Mouse (Mus musculus) A20 (cell line): ENCODE measurements at regions not wholly inside any gene's neighbourhood (a gene's known extent, or its start where the extent isn't known, plus 50 kb on each side); places are given as distances from the start of the nearest gene placed in this dataset.
A peak's percentile ranks its signal among the peaks of the same experiment; 100 is the strongest.
"Not testable (repeated sequence)": the region's sequence is repeated elsewhere in the genome, so short reads cannot be mapped to it uniquely, and the experiment has no call there.

Experiments
- DNase-seq: peaks from one replicate; pipeline ENCODE4 v3.0.0-alpha.2; 2011; ENCODE audit warnings: low read depth, low spot score

DNA sequence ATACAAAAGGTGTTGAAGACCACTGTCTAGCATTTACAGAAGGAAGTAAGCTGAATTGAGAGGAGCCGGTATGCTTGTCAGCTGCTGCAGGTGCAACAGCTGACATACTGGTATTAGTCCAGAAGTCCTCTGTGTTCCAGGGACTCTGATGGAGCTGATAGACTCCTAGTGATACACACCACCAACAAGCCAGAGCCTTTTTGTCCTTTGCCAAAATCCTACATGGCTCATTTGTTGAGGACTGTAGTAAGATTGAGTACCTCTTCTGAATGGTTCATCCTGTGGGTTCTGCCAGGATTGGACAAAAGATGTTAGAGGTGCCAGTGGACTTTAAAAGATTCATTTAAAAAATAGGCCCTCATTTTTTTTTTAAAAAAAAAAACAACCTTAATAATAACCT is 129.4 kb upstream of the Tmem185a start:
- no peak for DNase-seq

DNA sequence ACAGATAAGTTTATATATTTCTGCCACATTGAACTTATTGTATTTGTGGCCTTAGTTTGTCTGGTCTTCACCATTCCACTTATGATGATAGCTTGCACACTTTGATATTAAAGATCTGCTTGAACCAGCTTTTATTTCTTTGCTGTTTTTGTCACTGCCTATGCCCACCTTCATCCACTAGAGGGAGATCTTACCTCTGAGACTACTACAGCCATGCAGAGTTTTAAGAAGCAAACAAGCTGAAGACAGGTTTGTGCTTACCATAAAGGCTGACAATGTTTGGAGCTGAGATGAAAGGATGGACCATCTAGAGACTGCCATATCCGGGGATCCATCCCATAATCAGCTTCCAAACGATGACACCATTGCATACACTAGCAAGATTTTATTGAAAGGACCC is 105.4 kb upstream of the Tmem185a start:
- DNase-seq, result peak; percentile 22

DNA sequence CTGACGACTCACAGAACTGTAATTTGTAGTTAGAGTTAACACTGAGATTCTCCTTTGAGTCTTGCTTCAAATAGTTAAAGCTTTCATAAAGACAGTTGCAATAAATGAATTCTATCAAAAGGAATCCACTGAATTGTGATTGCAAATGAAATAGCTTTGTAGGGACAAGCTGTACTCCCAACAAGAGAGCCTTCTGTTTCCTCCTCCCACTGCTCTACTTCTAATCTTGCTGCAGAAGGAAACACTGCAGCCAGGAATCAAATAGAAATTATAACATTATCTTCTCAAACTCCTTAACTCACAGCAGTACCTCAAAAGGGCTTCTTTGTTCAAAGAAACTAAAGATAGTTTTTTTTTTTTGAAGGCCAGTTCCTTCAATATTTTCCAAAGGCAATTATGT is 103.2 kb upstream of the Tmem185a start:
- no peak for DNase-seq

DNA sequence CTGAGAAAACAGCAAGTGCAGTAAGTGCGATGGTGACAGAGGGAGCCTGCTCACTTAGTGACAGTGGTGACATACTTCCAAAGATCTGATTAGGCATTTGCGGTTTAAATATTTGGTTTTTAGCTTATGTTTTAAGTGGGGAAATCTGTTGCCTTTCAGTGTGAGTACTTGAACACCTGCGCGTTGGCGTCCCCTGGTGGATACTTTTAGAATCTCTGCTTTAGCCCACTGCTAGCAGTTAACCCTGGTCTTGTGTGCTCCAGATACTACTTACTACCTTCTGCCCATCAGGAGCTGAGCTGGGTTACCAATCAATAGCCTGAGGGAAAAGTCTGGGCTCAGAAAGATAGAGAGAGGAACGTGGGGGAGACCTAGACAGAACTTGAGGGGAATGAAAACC is 97.3 kb upstream of the Tmem185a start:
- not testable (repeated sequence) for DNase-seq

DNA sequence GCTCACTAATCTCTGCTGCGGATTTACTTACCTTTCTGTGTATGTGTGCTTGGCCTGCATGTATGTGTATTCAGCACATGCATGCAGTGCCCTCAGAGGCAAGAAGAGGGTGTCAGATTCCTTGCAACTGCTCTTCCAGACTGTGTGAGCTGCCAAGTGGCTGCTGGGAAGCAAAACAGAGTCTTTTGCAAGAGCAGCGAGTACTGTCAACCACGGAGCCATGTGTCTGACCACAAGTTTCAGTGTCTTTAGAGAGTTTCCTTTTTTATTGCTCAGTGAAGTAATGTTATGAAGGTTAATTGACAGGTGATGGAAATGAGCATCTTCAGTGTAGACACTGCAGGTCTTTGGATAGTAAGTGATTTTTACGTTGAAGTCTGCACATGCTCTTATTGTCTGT is 93.6 kb upstream of the Tmem185a start:
- DNase-seq, result not testable (repeated sequence)

DNA sequence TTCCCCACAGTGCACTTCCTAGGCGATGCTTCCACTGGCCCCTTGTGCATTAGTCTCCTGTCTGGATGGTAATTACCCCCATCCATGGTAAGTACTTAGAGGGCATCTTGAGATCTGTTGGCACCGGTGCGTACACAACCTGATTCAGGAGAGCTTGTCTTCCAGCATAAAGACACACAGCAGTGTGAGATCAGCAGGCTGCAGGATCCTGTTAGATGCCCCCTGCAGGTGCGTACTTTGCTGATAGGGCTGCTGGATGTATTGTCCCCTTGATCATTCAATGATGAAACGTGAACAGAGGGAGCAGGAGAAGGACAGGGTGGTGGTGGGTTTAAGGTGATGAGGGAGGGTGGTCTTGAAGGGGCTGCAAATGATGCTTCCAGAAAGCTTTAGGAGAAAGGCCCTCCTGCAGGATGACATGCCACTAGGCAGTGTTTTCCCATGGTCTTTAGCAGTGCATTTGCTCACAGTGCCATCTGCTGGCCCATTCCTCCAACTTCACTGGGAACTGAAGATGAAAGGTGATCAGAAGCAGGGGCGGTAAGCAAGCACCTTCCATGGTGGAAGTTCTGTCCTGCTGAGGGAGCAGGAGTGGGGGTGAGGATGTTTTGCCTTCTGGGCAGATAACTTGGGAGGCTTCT is 92.5 kb upstream of the Tmem185a start:
- not testable (repeated sequence) for DNase-seq
